Mouse (Mus musculus) layer of hippocampus, adult 9-11 months (tissue): Measurements from ENCODE around the gene Tcaim.
"Not testable (repeated sequence)": the region's sequence is repeated elsewhere in the genome, so short reads cannot be mapped to it uniquely, and the experiment has no call there.

ENCODE experiments used
- DNase-seq: peaks from one replicate; pipeline ENCODE4 v3.0.0; 2022

Gene Tcaim

GRCm38 (mm10) chr9:122855141-122855540, 49.8 kb downstream of the Tcaim start:
- DNase-seq: not testable (repeated sequence)

- no peak for DNase-seq
Observed at GRCm38 (mm10) chr9:122855617-122856016, 50.3 kb downstream of the Tcaim start.

- no peak for DNase-seq
Observed at GRCm38 (mm10) chr9:122856716-122857115, 51.4 kb downstream of the Tcaim start.

DNA sequence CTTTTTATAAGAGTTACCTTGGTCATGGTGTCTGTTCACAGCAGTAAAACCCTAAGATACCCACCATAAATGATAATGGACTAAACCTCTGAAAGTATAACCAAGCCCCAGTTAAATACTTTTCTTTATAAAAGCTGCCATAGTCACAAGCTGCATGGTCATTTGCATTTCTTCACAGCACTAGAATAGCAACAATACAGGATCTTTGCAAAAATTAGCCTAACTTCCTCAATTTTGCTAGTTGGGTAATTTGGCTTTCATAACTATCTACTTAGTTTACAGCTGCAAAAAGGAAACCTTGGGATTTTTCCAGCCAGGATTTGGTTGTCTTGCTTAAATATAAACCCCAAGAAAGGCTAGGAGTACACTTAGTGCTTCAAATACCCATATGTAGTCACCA, 55.4 kb downstream of the Tcaim start:
- DNase-seq: no peak

- DNase-seq: no peak
Observed at GRCm38 (mm10) chr9:122863731-122864130, 58.4 kb downstream of the Tcaim start.

DNA sequence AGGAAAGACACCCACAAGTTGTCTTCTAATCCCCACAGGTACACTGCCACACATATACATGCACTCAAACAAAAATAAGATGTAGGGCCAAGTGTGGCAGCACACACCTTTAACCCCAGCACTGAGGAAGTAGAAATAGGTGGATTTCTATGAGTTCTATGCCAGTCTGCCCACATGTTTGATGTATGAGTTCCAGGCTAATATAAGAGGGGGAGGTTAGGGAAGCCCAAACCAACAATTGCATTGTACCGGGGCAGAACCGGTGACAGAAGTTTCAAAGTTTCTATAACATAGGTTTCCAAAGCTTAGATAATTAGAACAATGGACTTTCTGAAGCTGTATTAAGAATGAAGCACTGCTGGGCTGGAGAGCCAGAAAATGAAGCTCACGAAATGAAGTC, 59.5 kb downstream of the Tcaim start:
- DNase-seq: no peak

DNA sequence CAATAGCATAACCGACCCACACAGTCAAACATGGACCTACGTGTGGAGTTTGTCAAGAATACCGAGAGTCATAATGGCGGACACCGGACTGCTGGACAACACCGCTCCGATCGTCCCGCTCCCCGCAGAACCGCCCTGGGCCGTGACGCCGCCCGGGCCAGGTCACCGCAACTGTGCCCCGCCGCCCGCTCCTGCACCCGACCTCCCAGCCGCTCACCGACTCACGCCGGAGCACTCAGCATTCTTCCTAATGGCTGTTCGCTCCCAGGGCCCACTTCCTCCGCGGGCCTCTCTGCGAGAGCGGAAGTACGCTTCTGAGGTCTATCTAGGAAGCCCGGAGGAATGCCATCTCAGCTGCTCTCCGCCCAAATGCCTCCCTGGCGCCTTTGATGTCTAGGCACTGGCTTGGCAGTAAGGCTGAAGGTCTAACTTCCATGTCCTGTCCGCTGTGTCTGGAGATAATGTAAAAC, 60.4 kb downstream of the Tcaim start, which contains the start of gene Zfp445:
TSS of gene Zfp445 (minus strand) at position 310 of the 470 bp plus-strand sequence.
- DNase-seq: peak; percentile 83

GRCm38 (mm10) chr9:122866192-122866591, 60.9 kb downstream of the Tcaim start:
- no peak for DNase-seq

DNA sequence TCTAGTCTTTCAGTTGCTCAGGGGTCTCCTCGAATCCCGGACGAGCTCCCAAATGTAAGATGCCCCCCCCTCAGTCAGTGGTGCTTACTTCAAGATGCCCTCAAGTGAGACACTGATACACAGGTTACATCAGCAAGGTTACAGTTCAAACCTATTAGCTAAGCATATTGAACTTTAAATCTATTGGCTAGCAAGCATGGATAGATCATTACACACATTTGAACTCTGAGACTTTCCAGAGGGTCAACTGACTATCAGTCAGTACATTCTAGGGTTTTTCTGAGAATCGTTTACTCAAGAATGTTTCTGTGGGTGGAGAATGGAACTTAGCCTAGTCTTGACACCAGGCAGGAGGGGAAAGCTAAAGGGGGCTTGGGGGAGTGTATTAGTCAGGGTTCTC, 67.3 kb downstream of the Tcaim start:
- no peak for DNase-seq

DNA sequence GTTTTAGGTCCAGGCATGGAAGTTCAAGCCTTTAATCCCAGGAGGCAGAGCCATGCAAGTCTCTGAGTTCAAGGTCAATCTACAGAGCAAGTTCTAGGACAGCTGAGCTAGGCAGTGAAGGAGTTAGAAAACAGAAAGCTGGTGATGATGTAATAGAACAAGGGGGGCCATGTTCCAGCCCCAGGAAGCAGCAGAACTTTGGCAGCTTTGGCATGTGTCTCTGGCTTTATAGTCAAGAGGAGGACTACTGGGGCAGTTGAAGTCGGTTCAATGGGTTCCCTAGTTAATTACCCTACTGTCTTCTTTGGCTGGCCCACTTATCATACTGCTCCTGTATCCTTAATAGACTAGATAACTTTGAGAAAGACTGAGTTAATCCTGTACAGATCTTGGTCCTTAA, 69.3 kb downstream of the Tcaim start:
- no peak for DNase-seq

GRCm38 (mm10) chr9:122875145-122875544, 69.8 kb downstream of the Tcaim start:
- DNase-seq: no peak

DNA sequence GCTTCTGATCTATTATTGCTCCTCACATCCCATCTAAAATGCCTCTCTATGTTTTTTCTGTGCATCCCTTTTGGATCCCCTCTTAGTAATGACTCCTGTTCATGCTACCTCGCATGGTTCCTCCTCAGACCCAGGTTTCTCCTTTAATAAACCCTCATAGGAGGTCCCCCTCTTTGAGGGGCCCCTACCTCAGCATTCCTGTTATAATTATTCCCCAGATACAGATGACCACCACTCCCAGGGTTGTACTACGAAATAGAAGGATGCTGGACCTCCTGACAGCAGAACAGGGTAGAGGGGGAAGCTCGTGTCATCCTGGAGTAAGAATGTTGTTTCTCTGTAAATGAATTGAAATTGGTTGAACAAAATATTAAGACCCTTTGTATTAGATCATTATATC, 80.0 kb downstream of the Tcaim start, which contains the start of gene Zkscan7:
TSS of gene Zkscan7 (plus strand) at position 301 of the 400 bp plus-strand sequence.
- DNase-seq: no peak
